Mouse (Mus musculus) lung, embryonic 14.5 days (tissue): ENCODE data around the gene Cdc25b. TPM values are rescaled to one million over a fixed set of nuclear protein-coding genes. Genes with fewer than 3 reads are reported as not detected.

ENCODE experiments used
- ATAC-seq: fragments of 200-750 bp; cut with Nextera tagmentation; 2 replicates; pipeline ENCODE4 v1.8.0; 2017; ENCODE audit warnings: mild to moderate bottlenecking, moderate TSS enrichment, moderate library complexity; ENCODE audit not compliant: insufficient read depth
- DNase-seq: peaks from one replicate; pipeline ENCODE4 v3.0.0-alpha.2; 2015
- H3K27ac ChIP-seq: fragments of 300-500 bp; sonication (generic); 2 replicates; pipeline ENCODE4 v1.5.1; 2014; ENCODE audit warnings: low read depth, mild to moderate bottlenecking, moderate library complexity
- H3K27me3 ChIP-seq: fragments of 300-500 bp; sonication (generic); 2 replicates; pipeline ENCODE4 v1.6.1; 2014; ENCODE audit warnings: low read length, control low read depth; ENCODE audit not compliant: insufficient read depth
- H3K36me3 ChIP-seq: fragments of 300-500 bp; sonication (generic); 2 replicates; pipeline ENCODE4 v1.6.1; 2014; ENCODE audit warnings: control low read depth; ENCODE audit not compliant: insufficient read depth
- H3K4me1 ChIP-seq: fragments of 300-500 bp; sonication (generic); 2 replicates; pipeline ENCODE4 v1.6.1; 2014; ENCODE audit warnings: antibody characterized with exemption, control low read depth; ENCODE audit not compliant: insufficient read depth
- H3K4me2 ChIP-seq: fragments of 300-500 bp; sonication (generic); 2 replicates; pipeline ENCODE4 v1.6.1; 2014; ENCODE audit warnings: mild to moderate bottlenecking
- H3K4me3 ChIP-seq: fragments of 300-500 bp; sonication (generic); 2 replicates; pipeline ENCODE4 v1.5.1; 2014; ENCODE audit warnings: low read depth, low read length
- H3K9ac ChIP-seq: fragments of 300-500 bp; sonication (generic); 2 replicates; pipeline ENCODE4 v1.6.1; 2014
- H3K9me3 ChIP-seq: fragments of 300-500 bp; sonication (generic); 2 replicates; pipeline ENCODE4 v1.6.1; 2016; ENCODE audit warnings: low read depth, low read length, control low read depth
- CTCF ChIP-seq: IDR thresholded peaks from 2 replicates; pipeline ENCODE4 v1.5.1; 2016; ENCODE audit warnings: antibody characterized with exemption, low read depth
- WGBS: fragments of 180-500 bp; shearing (Covaris S2); extraction: QIAGEN DNeasy Blood & Tissue Kit; methylation state at CpG from one replicate; pipeline ENCODE4 v1.1.7; 2014; 5-methylcytosine and 5-hydroxymethylcytosine counted together
- polyA plus RNA-seq: library from polyadenylated mRNA; unstranded; fragments of >200 nt; fragmentation: Nextera tagmentation; extraction: Ambion mirVana; gene quantifications from 2 replicates; pipeline ENCODE4 v1.2.1, GENCODE M21; 2014

Gene Cdc25b
- polyA plus RNA-seq, 1 experiment from 2014 or later = 59.6 TPM

- no peak for TF ChIP-seq CTCF
- Histone ChIP-seq H3K4me1 (no peaks in the 10 kb centered on the region), H3K9me3 (no peaks in the 10 kb centered on the region), H3K4me2 (no peak overlapping the region), H3K27me3 (no peaks in the 10 kb centered on the region), H3K9ac (no peak overlapping the region), H3K4me3 (no peak overlapping the region), H3K27ac (no peak overlapping the region), H3K36me3 (no peaks in the 10 kb centered on the region)
- ATAC-seq (no peak), DNase-seq (no peak)
- WGBS = 81% methylated on average over 3 of the region's 3 CpGs
Observed at GRCm38 (mm10) chr2:131227243-131227642, 40.5 kb downstream of the Cdc25b start.

GRCm38 (mm10) chr2:131232558-131232957, 45.8 kb downstream of the Cdc25b start:
- ATAC-seq (no peak), DNase-seq (no peak)
- 80% methylated on average over 2 of the region's 2 CpGs for WGBS
- H3K4me1 ChIP-seq = peaks cover 12% of the 10 kb centered on the region; the same call in 1 of the 2 replicates
- H3K27me3 ChIP-seq = no peaks in the 10 kb centered on the region
- TF ChIP-seq CTCF = no peak
- no peaks in the 10 kb centered on the region for H3K9me3 ChIP-seq
- no peak overlapping the region for H3K4me3 ChIP-seq
- no peak overlapping the region for H3K27ac ChIP-seq
- no peak overlapping the region for H3K4me2 ChIP-seq
- H3K9ac ChIP-seq = no peak overlapping the region
- no peaks in the 10 kb centered on the region for H3K36me3 ChIP-seq

- no peak for TF ChIP-seq CTCF
- peak; percentile 97 for DNase-seq
- peaks cover 12% of the 10 kb centered on the region; the same call in 1 of the 2 replicates for H3K4me1 ChIP-seq
Observed at GRCm38 (mm10) chr2:131233307-131234126, 46.8 kb downstream of the Cdc25b start, which contains the start of gene Mavs. TSS of gene Mavs (plus strand) at chr2:131234063.

GRCm38 (mm10) chr2:131234127-131234650, 47.4 kb downstream of the Cdc25b start:
- WGBS = 9% methylated on average over 28 of the region's 28 CpGs
- Histone ChIP-seq H3K4me1 (peaks cover 12% of the 10 kb centered on the region; the same call in 1 of the 2 replicates), H3K27me3 (no peaks in the 10 kb centered on the region), H3K4me3 (peak overlapping the region; percentile 59), H3K9me3 (no peaks in the 10 kb centered on the region), H3K27ac (peak overlapping the region; percentile 71), H3K4me2 (peak overlapping the region; percentile 95), H3K36me3 (peaks cover 7% of the 10 kb centered on the region; the same call in 1 of the 2 replicates), H3K9ac (peak overlapping the region; percentile 72)
- peak; percentile 44 for ATAC-seq
- TF ChIP-seq CTCF = no peak
- no peak for DNase-seq

More at GRCm38 (mm10) chr2:131233307-131234126, 46.8 kb downstream of the Cdc25b start, which contains the start of gene Mavs:
- Histone ChIP-seq H3K9ac (peak within 1 kb of the TSS; percentile 72), H3K4me3 (peak within 1 kb of the TSS; percentile 59), H3K27me3 (no peaks in the 10 kb centered on the region), H3K4me2 (peak within 1 kb of the TSS; percentile 95), H3K27ac (peak within 1 kb of the TSS; percentile 71), H3K9me3 (no peaks in the 10 kb centered on the region), H3K36me3 (peaks cover under 1% of the 10 kb centered on the region; the same call in 1 of the 2 replicates)
- ATAC-seq = peak; percentile 100
- WGBS = 11% methylated on average over 29 of the region's 29 CpGs

GRCm38 (mm10) chr2:131234970-131235635, 48.4 kb downstream of the Cdc25b start:
- Histone ChIP-seq H3K4me1 (peaks cover 12% of the 10 kb centered on the region; the same call in 1 of the 2 replicates), H3K36me3 (peaks cover 14% of the 10 kb centered on the region; the same call in 1 of the 2 replicates), H3K27me3 (no peaks in the 10 kb centered on the region), H3K4me3 (peak overlapping the region; percentile 59), H3K9me3 (no peaks in the 10 kb centered on the region), H3K4me2 (peak overlapping the region; percentile 95), H3K9ac (peak overlapping the region; percentile 72), H3K27ac (no peak overlapping the region)
- DNase-seq (no peak), ATAC-seq (no peak)
- no peak for TF ChIP-seq CTCF
- 64% methylated on average over 7 of the region's 7 CpGs for WGBS

GRCm38 (mm10) chr2:131242180-131242579, 55.4 kb downstream of the Cdc25b start:
- DNase-seq (no peak), ATAC-seq (no peak)
- Histone ChIP-seq H3K36me3 (peaks cover 75% of the 10 kb centered on the region), H3K27me3 (no peaks in the 10 kb centered on the region), H3K27ac (no peak overlapping the region), H3K4me3 (no peak overlapping the region), H3K4me1 (no peaks in the 10 kb centered on the region), H3K4me2 (no peak overlapping the region), H3K9ac (no peak overlapping the region), H3K9me3 (no peaks in the 10 kb centered on the region)
- TF ChIP-seq CTCF = no peak

- Histone ChIP-seq H3K4me2 (no peak overlapping the region), H3K4me1 (no peaks in the 10 kb centered on the region), H3K27ac (no peak overlapping the region), H3K27me3 (no peaks in the 10 kb centered on the region), H3K9me3 (no peaks in the 10 kb centered on the region), H3K36me3 (peaks cover 82% of the 10 kb centered on the region), H3K9ac (no peak overlapping the region), H3K4me3 (no peak overlapping the region)
- ATAC-seq = no peak
- no peak for TF ChIP-seq CTCF
- 84% methylated on average over 7 of the region's 7 CpGs for WGBS
- DNase-seq = no peak
Observed at GRCm38 (mm10) chr2:131242929-131243328, 56.2 kb downstream of the Cdc25b start.

Other genes with a start within 250 kb of the Cdc25b start
- 13.5 and 16.3 TPM in 2 replicates for gene Gfra4, start 143.9 kb upstream of the Cdc25b start, polyA plus RNA-seq
- 1.9 and 4.1 TPM in 2 replicates for gene Adam33, start 123.1 kb upstream of the Cdc25b start, polyA plus RNA-seq
- 0.23 and 0.34 TPM in 2 replicates for gene Siglec1, start 100.2 kb upstream of the Cdc25b start, polyA plus RNA-seq
- gene Hspa12b, start 59.7 kb upstream of the Cdc25b start, polyA plus RNA-seq = 8.8 and 10.0 TPM in 2 replicates
- not detected in 2 replicates for gene Gm11037, start 53.5 kb upstream of the Cdc25b start, polyA plus RNA-seq
- 70.6 and 76.1 TPM in 2 replicates for gene 1700037H04Rik, start 26.9 kb upstream of the Cdc25b start, polyA plus RNA-seq
- 9.3 and 9.7 TPM in 2 replicates for gene Cenpb, start 6.9 kb upstream of the Cdc25b start, polyA plus RNA-seq
- gene Spef1, start 333 bp downstream of the Cdc25b start, polyA plus RNA-seq = 4.4 and 5.7 TPM in 2 replicates
- gene Ap5s1, start 20.1 kb downstream of the Cdc25b start, polyA plus RNA-seq = 24.5 and 25.5 TPM in 2 replicates
- 16.1 and 16.5 TPM in 2 replicates for gene Mavs, start 47.1 kb downstream of the Cdc25b start, polyA plus RNA-seq
- gene Pank2, start 75.5 kb downstream of the Cdc25b start, polyA plus RNA-seq = 51.0 and 51.2 TPM in 2 replicates
- 3.8 and 5.3 TPM in 2 replicates for gene Rnf24, start 165.9 kb downstream of the Cdc25b start, polyA plus RNA-seq